Mouse (Mus musculus): ENCODE measurements around the gene Arl11. TPM values are rescaled to one million over a fixed set of nuclear protein-coding genes. Genes with fewer than 3 reads are reported as not detected.

Gene Arl11
- total RNA-seq, 1 experiment from 2014 or later: 7.7 TPM

Other genes starting within 250 kb of the Arl11 start
- 9.8 to 15.8 TPM (median 10.3 TPM) in 3 replicates for gene Sacs, start 171.3 kb upstream of the Arl11 start, total RNA-seq (2017)
- gene Sgcg, start 51.3 kb upstream of the Arl11 start, total RNA-seq (2017): not detected in 3 replicates
- gene Ebpl, start 50.7 kb downstream of the Arl11 start, total RNA-seq (2017): 0.53 to 4.3 TPM (median 2.5 TPM) in 3 replicates
- 19.9 to 36.0 TPM (median 25.4 TPM) in 3 replicates for gene Kpna3, start 130.1 kb downstream of the Arl11 start, total RNA-seq (2017)
- 2.5 to 10.7 TPM (median 7.2 TPM) in 3 replicates for gene Spryd7, start 247.1 kb downstream of the Arl11 start, total RNA-seq (2017)

Data from monocyte, adult 5-6 weeks (primary cell).